Mouse (Mus musculus) C2C12 (cell line): ENCODE measurements around the gene Wfikkn1. TPM values are rescaled to one million over a fixed set of nuclear protein-coding genes. Genes with fewer than 3 reads are reported as not detected.

Source experiments
- H3K27me3 ChIP-seq: one replicate; pipeline ENCODE4 v1.6.1; 2011; ENCODE audit not compliant: control insufficient read depth, insufficient read depth, insufficient read length
- H3K36me3 ChIP-seq: one replicate; pipeline ENCODE4 v1.6.1; 2011; ENCODE audit not compliant: control insufficient read depth, insufficient read depth
- H3K4me3 ChIP-seq: one replicate; pipeline ENCODE4 v1.5.1; 2011; ENCODE audit warnings: mild to moderate bottlenecking, control low read depth; ENCODE audit not compliant: poor library complexity, insufficient read depth, severe bottlenecking
- H3K79me2 ChIP-seq: one replicate; pipeline ENCODE4 v1.6.1; 2011; ENCODE audit not compliant: control insufficient read depth, insufficient read depth
- H3K79me3 ChIP-seq: one replicate; pipeline ENCODE4 v1.6.1; 2011; ENCODE audit warnings: low read depth, control low read depth
- H3ac ChIP-seq: one replicate; pipeline ENCODE3; 2011; ENCODE audit warnings: low read depth; ENCODE audit not compliant: control insufficient read depth, insufficient read length
- CEBPB ChIP-seq: IDR thresholded peaks from one replicate; pipeline ENCODE4 v1.6.1; 2011; ENCODE audit warnings: low read depth, mild to moderate bottlenecking, control low read depth, moderate library complexity
- CTCF ChIP-seq: IDR thresholded peaks from one replicate; pipeline ENCODE4 v1.5.1; 2011; ENCODE audit not compliant: control insufficient read depth, insufficient read depth, insufficient read length
- FOSL1 ChIP-seq: IDR thresholded peaks from one replicate; pipeline ENCODE4 v1.8.0; 2011; ENCODE audit warnings: mild to moderate bottlenecking, low read length; ENCODE audit not compliant: poor library complexity, insufficient read depth, severe bottlenecking
- MAX ChIP-seq: IDR thresholded peaks from one replicate; pipeline ENCODE4 v1.6.1; 2011; ENCODE audit warnings: mild to moderate bottlenecking, control low read depth
- MYOD1 ChIP-seq: IDR thresholded peaks from one replicate; pipeline ENCODE4 v1.6.1; 2011; ENCODE audit warnings: low read depth; ENCODE audit not compliant: control insufficient read depth, insufficient read length
- MYOG ChIP-seq: IDR thresholded peaks from one replicate; pipeline ENCODE4 v1.6.1; 2011; ENCODE audit not compliant: control insufficient read depth, insufficient read length; ENCODE audit errors: extremely low read depth
- USF1 ChIP-seq: IDR thresholded peaks from one replicate; pipeline ENCODE4 v1.6.1; 2011; ENCODE audit warnings: low read depth, mild to moderate bottlenecking, control low read depth, moderate library complexity
- polyA plus RNA-seq: library from polyadenylated mRNA; unstranded; fragments of >200 nt; fragmentation: generic; extraction: Trizol; gene quantifications from one replicate; pipeline ENCODE4 v1.2.1, GENCODE M21; 2012; ENCODE audit warnings: missing spikeins

Gene Wfikkn1
- polyA plus RNA-seq, 1 experiment = 0.34 TPM

DNA sequence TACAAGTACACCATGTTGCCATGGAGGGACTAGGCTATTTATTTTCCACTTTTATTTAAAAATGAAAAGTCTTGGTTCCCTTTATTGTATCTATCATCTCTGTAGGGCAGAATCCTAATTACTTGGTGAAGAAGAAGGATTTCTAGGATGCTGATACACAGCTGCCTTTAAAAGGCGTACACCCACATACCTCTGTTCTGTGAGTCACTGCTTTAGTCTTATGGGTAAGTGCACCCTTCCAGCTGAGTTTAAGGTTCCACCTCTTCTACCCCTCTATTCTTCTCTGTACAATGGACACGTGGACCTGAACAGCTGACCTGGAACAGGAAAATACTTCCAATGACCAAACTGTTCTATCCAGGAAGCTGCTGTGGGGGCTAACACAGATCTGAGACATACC is 27.0 kb upstream of the Wfikkn1 start:
- no peak for TF ChIP-seq FOSL1
- TF ChIP-seq CEBPB = no peak
- no peak for TF ChIP-seq MYOD1
- no peak for TF ChIP-seq USF1
- TF ChIP-seq CTCF = no peak
- Histone ChIP-seq H3K27me3 (no peaks in the 10 kb centered on the region), H3K79me2 (peaks cover 80% of the 10 kb centered on the region), H3K36me3 (no peaks in the 10 kb centered on the region), H3K79me3 (peaks cover 24% of the 10 kb centered on the region), H3ac (no peak overlapping the region), H3K4me3 (no peak overlapping the region)

DNA sequence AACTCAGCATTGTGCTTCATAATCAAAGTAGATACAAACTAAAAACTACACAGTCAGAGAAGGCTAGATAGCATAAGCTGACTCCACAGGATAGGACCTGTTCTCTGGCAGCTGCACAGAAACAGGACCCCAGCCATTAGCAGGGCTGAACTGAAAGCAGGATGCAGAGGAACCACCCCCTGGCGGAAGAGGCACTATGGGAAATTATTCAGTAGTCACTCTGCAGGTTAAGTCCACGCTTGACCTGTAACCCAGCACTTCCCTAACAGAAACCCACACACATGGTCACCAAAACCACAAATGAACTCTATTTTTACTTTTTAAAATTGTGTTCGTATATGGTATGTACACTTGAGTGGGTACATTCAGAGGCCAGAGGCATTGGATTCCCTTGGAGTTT is 22.4 kb upstream of the Wfikkn1 start:
- TF ChIP-seq USF1 (no peak), MAX (no peak), CTCF (no peak), MYOG (no peak), FOSL1 (no peak), CEBPB (no peak), MYOD1 (no peak)
- no peaks in the 10 kb centered on the region for H3K27me3 ChIP-seq
- H3ac ChIP-seq = no peak overlapping the region
- H3K79me2 ChIP-seq = peaks cover 40% of the 10 kb centered on the region
- peaks cover 10% of the 10 kb centered on the region for H3K79me3 ChIP-seq
- no peak overlapping the region for H3K4me3 ChIP-seq
- peaks cover 2% of the 10 kb centered on the region for H3K36me3 ChIP-seq

DNA sequence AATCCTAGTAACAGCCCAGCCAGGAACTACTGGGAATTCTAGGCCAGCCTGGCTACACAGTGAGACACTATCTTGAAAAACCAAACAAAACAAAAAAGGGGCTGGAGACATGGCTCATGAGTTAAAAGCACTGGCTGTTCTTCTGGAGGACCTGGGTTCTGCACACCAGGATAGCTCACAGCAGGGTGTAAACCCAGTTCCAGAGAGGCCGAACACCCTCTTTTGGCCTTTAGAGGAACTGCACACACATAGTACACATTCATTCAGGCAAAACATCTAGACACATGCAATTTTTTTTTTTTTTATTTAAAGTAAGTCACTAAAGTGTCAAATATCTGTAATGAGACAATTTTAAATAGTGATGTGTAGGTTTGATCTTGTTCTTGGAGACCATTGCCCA is 19.5 kb upstream of the Wfikkn1 start:
- no peak overlapping the region for H3ac ChIP-seq
- H3K79me2 ChIP-seq = peaks cover 18% of the 10 kb centered on the region
- H3K79me3 ChIP-seq = peaks cover 10% of the 10 kb centered on the region
- no peaks in the 10 kb centered on the region for H3K27me3 ChIP-seq
- no peak overlapping the region for H3K4me3 ChIP-seq
- peaks cover 2% of the 10 kb centered on the region for H3K36me3 ChIP-seq
- no peak for TF ChIP-seq CTCF

DNA sequence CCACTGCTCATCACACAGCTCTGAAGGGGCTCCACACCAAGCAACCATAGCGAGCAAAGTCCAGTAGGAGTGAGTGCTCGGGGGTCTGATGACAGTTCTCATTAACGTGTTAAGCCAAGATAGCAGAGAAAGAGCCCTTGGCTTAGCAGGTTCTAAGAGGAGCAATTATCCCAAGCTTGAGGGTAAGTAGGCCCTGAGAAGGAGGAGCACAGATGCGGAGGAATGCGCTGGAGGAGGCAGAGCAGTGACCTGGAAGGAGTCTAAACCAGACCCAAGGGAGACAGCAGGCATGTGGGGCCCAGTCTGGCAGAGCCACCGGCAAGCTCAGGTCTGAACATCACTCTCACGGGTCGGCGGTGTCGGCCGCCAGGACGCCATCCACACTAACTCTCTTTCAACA is 15.2 kb upstream of the Wfikkn1 start:
- H3K36me3 ChIP-seq = peaks cover 2% of the 10 kb centered on the region

DNA sequence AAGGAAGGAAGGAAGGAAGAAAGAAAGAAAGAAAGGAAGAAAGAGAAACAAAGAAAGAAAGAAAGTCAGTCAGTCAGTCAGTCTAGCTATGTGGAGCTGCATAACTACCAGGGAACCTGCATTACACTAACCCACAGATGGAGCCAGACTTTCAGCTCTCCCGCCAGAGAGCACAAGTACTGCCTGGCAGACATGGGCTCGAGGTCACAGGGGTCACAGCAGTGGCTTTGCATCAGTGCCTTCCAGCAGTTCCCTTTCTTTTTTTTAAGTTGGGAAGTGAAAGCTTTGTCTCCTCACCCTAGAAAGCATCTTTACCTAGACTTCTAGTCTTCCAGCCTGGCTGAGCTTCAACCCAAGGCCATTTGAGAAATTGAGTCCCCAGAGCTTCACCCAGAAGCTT is 14.8 kb upstream of the Wfikkn1 start:
- Histone ChIP-seq H3K36me3 (peaks cover 2% of the 10 kb centered on the region), H3ac (no peak overlapping the region)
- TF ChIP-seq MYOG (no peak), FOSL1 (no peak), MAX (no peak), CEBPB (no peak), CTCF (no peak)

More for the DNA sequence above, 15.2 kb upstream of the Wfikkn1 start:
- no peak overlapping the region for H3K4me3 ChIP-seq
- TF ChIP-seq CTCF (no peak), CEBPB (no peak), MYOG (no peak), USF1 (no peak), MYOD1 (no peak)
- H3K79me3 ChIP-seq = peaks cover 3% of the 10 kb centered on the region
- H3K79me2 ChIP-seq = peaks cover 6% of the 10 kb centered on the region
- H3K27me3 ChIP-seq = no peaks in the 10 kb centered on the region
- no peak overlapping the region for H3ac ChIP-seq

DNA sequence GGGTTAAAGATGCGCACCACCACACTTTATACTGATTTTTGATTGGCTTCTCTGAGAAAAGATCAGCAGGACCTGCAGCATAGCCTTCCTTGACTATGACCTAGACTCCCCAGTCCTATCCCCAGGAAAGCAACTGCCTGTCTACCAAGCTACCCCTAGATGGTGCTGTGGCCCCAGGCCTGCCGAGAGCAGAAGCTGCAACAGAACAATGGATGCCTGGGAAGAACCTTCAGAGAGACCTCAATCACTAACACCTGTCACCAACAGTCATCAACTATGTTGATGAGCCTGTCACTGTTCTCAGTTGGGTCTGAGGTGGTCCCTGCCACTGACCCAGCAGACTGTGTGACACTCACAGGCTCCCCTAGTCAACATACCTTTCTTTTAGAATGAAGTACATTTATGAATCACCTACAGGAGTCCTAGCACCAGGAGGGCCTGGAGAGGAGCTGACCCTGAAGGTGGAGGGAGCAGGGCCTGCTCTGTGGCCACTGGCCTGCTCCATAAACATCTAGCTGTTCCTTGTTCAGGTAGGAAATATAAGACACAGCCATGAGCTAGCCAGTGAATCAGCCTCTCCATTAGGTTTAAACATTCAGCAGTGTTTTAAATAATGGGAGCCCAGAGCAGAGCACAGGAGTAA is 13.4 kb upstream of the Wfikkn1 start:
- Histone ChIP-seq H3K79me3 (no peaks in the 10 kb centered on the region), H3K27me3 (no peaks in the 10 kb centered on the region), H3K79me2 (peaks cover 6% of the 10 kb centered on the region), H3K4me3 (no peak overlapping the region), H3K36me3 (no peaks in the 10 kb centered on the region), H3ac (no peak overlapping the region)
- TF ChIP-seq MYOD1 = peak; percentile 81
- no peak for TF ChIP-seq MAX
- peak; percentile 78 for TF ChIP-seq CTCF

More for the DNA sequence above, 14.8 kb upstream of the Wfikkn1 start:
- Histone ChIP-seq H3K79me3 (no peaks in the 10 kb centered on the region), H3K79me2 (peaks cover 6% of the 10 kb centered on the region), H3K27me3 (no peaks in the 10 kb centered on the region), H3K4me3 (no peak overlapping the region)

DNA sequence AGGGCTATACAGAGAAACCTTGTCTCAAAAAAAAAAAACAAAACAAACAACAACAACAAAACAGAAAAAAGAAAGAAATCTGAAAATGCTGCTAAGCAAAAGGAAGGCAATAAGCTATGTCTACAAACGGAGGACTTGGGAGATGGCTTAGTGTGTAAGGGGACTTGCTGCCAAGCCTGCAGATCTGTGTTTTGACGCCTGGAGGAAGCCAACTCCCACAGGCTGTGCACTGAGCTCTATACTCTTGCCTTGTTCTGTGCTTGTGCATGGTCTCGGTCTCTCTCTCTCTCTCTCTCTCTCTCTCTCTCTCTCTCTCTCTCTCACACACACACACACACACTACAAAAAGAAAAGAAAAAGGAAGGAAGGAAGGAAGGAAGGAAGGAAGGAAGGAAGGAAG is 8.2 kb upstream of the Wfikkn1 start:
- Histone ChIP-seq H3ac (no peak overlapping the region), H3K4me3 (no peak overlapping the region), H3K27me3 (no peaks in the 10 kb centered on the region), H3K36me3 (peaks cover 2% of the 10 kb centered on the region), H3K79me2 (peaks cover 5% of the 10 kb centered on the region), H3K79me3 (no peaks in the 10 kb centered on the region)
- TF ChIP-seq CTCF (no peak), MYOG (no peak), MYOD1 (no peak), MAX (no peak), CEBPB (no peak), FOSL1 (no peak), USF1 (no peak)
